Mouse (Mus musculus) CH12.LX (cell line): ENCODE measurements at regions not wholly inside any gene's neighbourhood (a gene's known extent, or its start where the extent isn't known, plus 50 kb on each side); places are given as distances from the start of the nearest gene placed in this dataset.

Experiments
- DNase-seq: peaks from one replicate; pipeline ENCODE4 v3.0.0-alpha.2; 2013; ENCODE audit errors: extremely low read depth
- H3K27ac ChIP-seq: 2 replicates; pipeline ENCODE4 v1.5.1; 2012; ENCODE audit warnings: low read depth, mild to moderate bottlenecking, control low read depth, moderate library complexity; ENCODE audit not compliant: insufficient read depth
- H3K27me3 ChIP-seq: replicated peaks from 2 replicates; pipeline ENCODE3; 2012; ENCODE audit warnings: inconsistent platforms
- H3K36me3 ChIP-seq, 2 experiments: replicated peaks in 1 of 2; 2 replicates each; pipeline versions ENCODE3 to v1.6.1; 2012; ENCODE audit warnings: inconsistent platforms in 1 of 2, low read length in 1 of 2, mild to moderate bottlenecking in 1 of 2, mixed read lengths in 1 of 2, moderate library complexity in 1 of 2; ENCODE audit not compliant: control insufficient read depth in 1 of 2, insufficient read depth in 1 of 2
- H3K4me1 ChIP-seq, 2 experiments: 2 replicates each; pipeline ENCODE4 v1.6.1; 2012; ENCODE audit warnings: inconsistent platforms in 1 of 2, moderate library complexity in 1 of 2; ENCODE audit not compliant: insufficient read depth in 2 of 2, control insufficient read depth in 1 of 2
- H3K4me2 ChIP-seq: 2 replicates; pipeline ENCODE4 v1.6.1; 2012; ENCODE audit warnings: low read depth, mild to moderate bottlenecking, control low read depth; ENCODE audit not compliant: poor library complexity, insufficient read depth, severe bottlenecking
- H3K4me3 ChIP-seq, 3 experiments: fragments of 150-350 bp in 1 of 3; sonication (generic) in 1 of 3; replicated peaks in 1 of 3; 2 replicates each; pipeline versions ENCODE3 to v1.5.1; 2011 to 2012; ENCODE audit warnings: low read depth in 2 of 3, low read length in 2 of 3, mild to moderate bottlenecking in 2 of 3, moderate library complexity in 2 of 3, control low read depth in 1 of 3, improper control_type of control experiment in 1 of 3, inconsistent platforms in 1 of 3, mixed read lengths in 1 of 3; ENCODE audit not compliant: poor library complexity in 1 of 3
- H3K79me2 ChIP-seq: replicated peaks from 2 replicates; pipeline ENCODE4 v1.6.1; 2012; ENCODE audit warnings: mild to moderate bottlenecking, moderate library complexity; ENCODE audit not compliant: control insufficient read depth, poor library complexity, insufficient read depth, severe bottlenecking; ENCODE audit errors: extremely low read depth
- H3K9ac ChIP-seq: 2 replicates; pipeline ENCODE4 v1.6.1; 2012; ENCODE audit warnings: low read depth, mild to moderate bottlenecking, control low read depth, moderate library complexity; ENCODE audit not compliant: insufficient read depth
- H3K9me3 ChIP-seq: replicated peaks from 2 replicates; pipeline ENCODE3; 2012; ENCODE audit warnings: low read length, inconsistent platforms, mixed read lengths
- CHD2 ChIP-seq: IDR thresholded peaks from 2 replicates; pipeline ENCODE4 v1.6.1; 2011; ENCODE audit warnings: low read length, improper control_type of control experiment
- CTCF ChIP-seq, 2 experiments: IDR thresholded peaks in 1 of 2; conservative IDR thresholded peaks in 1 of 2; 2 replicates each; pipeline ENCODE4 v1.5.1; 2011 to 2012; ENCODE audit warnings: low read depth in 2 of 2, low read length in 2 of 2, improper control_type of control experiment in 1 of 2, inconsistent platforms in 1 of 2, mild to moderate bottlenecking in 1 of 2, moderate library complexity in 1 of 2
- E2F4 ChIP-seq: IDR thresholded peaks from 2 replicates; pipeline ENCODE4 v1.6.1; 2011; ENCODE audit warnings: low read depth, low read length, improper control_type of control experiment; ENCODE audit not compliant: insufficient replicate concordance
- ETS1 ChIP-seq: conservative IDR thresholded peaks from 2 replicates; pipeline ENCODE4 v1.6.1; 2012; ENCODE audit warnings: low read depth, mild to moderate bottlenecking, inconsistent platforms, low read length, improper control_type of control experiment, moderate library complexity
- GABPA ChIP-seq: IDR thresholded peaks from 2 replicates; pipeline ENCODE4 v1.6.1; 2012; ENCODE audit warnings: low read depth, low read length, improper control_type of control experiment, inconsistent platforms; ENCODE audit not compliant: insufficient replicate concordance
- IRF4 ChIP-seq: IDR thresholded peaks from 2 replicates; pipeline ENCODE4 v1.6.1; 2014; ENCODE audit warnings: low read depth, mild to moderate bottlenecking, inconsistent platforms, low read length, improper control_type of control experiment
- MAFK ChIP-seq: IDR thresholded peaks from 2 replicates; pipeline ENCODE4 v1.6.1; 2011; ENCODE audit warnings: low read length, improper control_type of control experiment; ENCODE audit not compliant: insufficient replicate concordance
- MAZ ChIP-seq: IDR thresholded peaks from 2 replicates; pipeline ENCODE4 v1.6.1; 2012; ENCODE audit warnings: low read depth, mild to moderate bottlenecking, inconsistent platforms, low read length, improper control_type of control experiment, moderate library complexity
- MEF2A ChIP-seq: IDR thresholded peaks from 2 replicates; pipeline ENCODE4 v1.6.1; 2014; ENCODE audit warnings: low read depth, mild to moderate bottlenecking, inconsistent platforms, low read length, improper control_type of control experiment, borderline replicate concordance
- NELFE ChIP-seq: IDR thresholded peaks from 2 replicates; pipeline ENCODE4 v1.6.1; 2011; ENCODE audit warnings: low read depth, low read length, improper control_type of control experiment
- PAX5 ChIP-seq: IDR thresholded peaks from 2 replicates; pipeline ENCODE4 v1.6.1; 2012; ENCODE audit warnings: low read length, inconsistent platforms, mixed read lengths
- RAD21 ChIP-seq: IDR thresholded peaks from 2 replicates; pipeline ENCODE4 v1.6.1; 2011; ENCODE audit warnings: low read depth, mild to moderate bottlenecking, low read length, improper control_type of control experiment, moderate library complexity
- RCOR1 ChIP-seq: conservative IDR thresholded peaks from 2 replicates; pipeline ENCODE4 v1.6.1; 2012; ENCODE audit warnings: low read depth, mild to moderate bottlenecking, inconsistent platforms, low read length, improper control_type of control experiment
- SIN3A ChIP-seq: IDR thresholded peaks from 2 replicates; pipeline ENCODE4 v1.6.1; 2012; ENCODE audit warnings: low read length, improper control_type of control experiment, inconsistent platforms
- SMC3 ChIP-seq: IDR thresholded peaks from 2 replicates; pipeline ENCODE4 v1.6.1; 2011; ENCODE audit warnings: low read depth, low read length, improper control_type of control experiment
- TCF12 ChIP-seq: IDR thresholded peaks from 2 replicates; pipeline ENCODE4 v1.6.1; 2014; ENCODE audit warnings: low read depth, mild to moderate bottlenecking, inconsistent platforms, low read length, improper control_type of control experiment
- UBTF ChIP-seq: IDR thresholded peaks from 2 replicates; pipeline ENCODE4 v1.6.1; 2012; ENCODE audit warnings: low read depth, mild to moderate bottlenecking, inconsistent platforms, low read length, improper control_type of control experiment, moderate library complexity
- USF1 ChIP-seq: IDR thresholded peaks from 2 replicates; pipeline ENCODE4 v1.6.1; 2014; ENCODE audit warnings: low read depth, mild to moderate bottlenecking, inconsistent platforms, low read length, improper control_type of control experiment
- USF2 ChIP-seq: conservative IDR thresholded peaks from 2 replicates; pipeline ENCODE4 v1.6.1; 2011; ENCODE audit warnings: low read depth, low read length, improper control_type of control experiment
- ZC3H11A ChIP-seq: IDR thresholded peaks from 2 replicates; pipeline ENCODE4 v1.6.1; 2012; ENCODE audit warnings: low read depth, mild to moderate bottlenecking, inconsistent platforms, low read length, improper control_type of control experiment
- dilution Hi-C: fragments of 300-500 bp; cut with MboI; formaldehyde crosslinking; loops from 2 replicates; pipeline ENCODE4 v1.14.3; 2020; ENCODE audit warnings: low sequenced_read_pairs; ENCODE audit not compliant: extremely low pct_unique_long_range_greater_than_20kb, extremely low pct_ligation_motif_present
- in situ Hi-C: fragments of 300-500 bp; cut with MboI; formaldehyde crosslinking; loops from 3 replicates; pipeline ENCODE4 v1.14.3; 2019; ENCODE audit warnings: low sequenced_read_pairs, low pct_ligation_motif_present, low pct_unique_long_range_greater_than_20kb, mixed read lengths

DNA sequence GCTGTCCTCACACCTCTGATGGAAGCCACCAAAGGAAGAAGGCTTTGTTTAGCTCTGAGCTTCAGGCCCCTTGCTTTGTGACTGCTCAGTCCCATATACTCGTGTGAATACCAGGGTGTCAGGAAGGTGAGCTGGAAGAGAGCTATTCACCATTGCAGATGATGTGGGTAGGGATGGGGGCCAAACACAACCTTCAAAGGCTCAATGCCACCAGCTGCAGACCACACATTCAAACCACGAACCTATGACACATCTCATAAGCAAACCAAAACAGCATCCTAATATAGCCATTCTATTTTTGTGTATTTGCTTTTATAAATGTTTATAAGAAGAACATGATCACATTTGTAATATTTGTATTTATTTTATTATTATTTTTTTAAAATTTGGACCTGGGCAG lies 183.3 kb upstream of the Irx5 start:
- H3K9ac ChIP-seq = no peak overlapping the region
- peaks cover 69% of the 10 kb centered on the region for H3K9me3 ChIP-seq
- H3K4me3 ChIP-seq = no peak overlapping the region
- H3K4me1 ChIP-seq = no peaks in the 10 kb centered on the region
- H3K27ac ChIP-seq = no peak overlapping the region
- H3K79me2 ChIP-seq = no peaks in the 10 kb centered on the region
- TF ChIP-seq IRF4 (no peak), SIN3A (no peak), USF2 (no peak), MAFK (no peak), E2F4 (no peak), MAZ (no peak), ZC3H11A (no peak), USF1 (no peak), RAD21 (no peak)
- TF ChIP-seq, all 38 proteins: peak for 0
- Histone ChIP-seq H3K27me3 (no peaks in the 10 kb centered on the region), H3K36me3 (no peaks in the 10 kb centered on the region), H3K4me2 (no peak overlapping the region)
- DNase-seq = no peak
- dilution Hi-C loops (no loop called here), in situ Hi-C loops (no loop called here)

DNA sequence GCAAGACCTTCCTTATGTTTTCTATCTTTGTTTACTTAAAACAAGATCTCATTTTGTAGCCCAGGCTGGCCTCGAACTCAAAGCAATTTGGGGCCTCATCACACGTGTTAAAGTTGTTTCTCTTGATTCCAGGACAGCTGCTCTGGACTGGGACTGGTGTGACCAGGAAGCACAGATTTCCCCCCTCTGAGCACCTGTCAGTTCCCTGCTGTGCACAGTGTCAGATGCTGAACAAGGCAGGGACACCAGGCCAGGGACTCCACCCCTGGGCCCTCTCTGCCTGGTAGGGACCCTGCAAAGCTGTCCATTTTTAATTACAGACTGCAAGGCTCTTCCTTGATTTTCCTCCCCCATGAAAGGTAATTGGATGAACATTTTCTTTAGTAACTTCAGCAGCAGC lies 185.8 kb upstream of the Irx5 start:
- Histone ChIP-seq H3K9me3 (peaks cover 75% of the 10 kb centered on the region), H3K4me3 (no peak overlapping the region), H3K4me2 (no peak overlapping the region), H3K4me1 (no peaks in the 10 kb centered on the region), H3K36me3 (no peaks in the 10 kb centered on the region), H3K9ac (no peak overlapping the region), H3K27me3 (no peaks in the 10 kb centered on the region), H3K79me2 (no peaks in the 10 kb centered on the region), H3K27ac (no peak overlapping the region)
- TF ChIP-seq CHD2 = no peak
- TF ChIP-seq IRF4 = no peak
- TF ChIP-seq ZC3H11A = no peak
- no peak for TF ChIP-seq RCOR1
- TF ChIP-seq NELFE = no peak
- TF ChIP-seq SMC3 = no peak
- no peak for TF ChIP-seq TCF12
- TF ChIP-seq CTCF (conservative IDR thresholded peaks at IDR 0.05 in 1 of 2, IDR thresholded peaks at IDR 0.05 in 1 of 2; ENCODE audit: low read depth in 2 of 2, low read length in 2 of 2) = no peak
- no peak for TF ChIP-seq PAX5
- no peak for TF ChIP-seq MAZ
- no peak for TF ChIP-seq RAD21
- TF ChIP-seq GABPA = no peak
- no peak for TF ChIP-seq E2F4
- TF ChIP-seq ETS1 = no peak
- TF ChIP-seq MEF2A = no peak
- no peak for TF ChIP-seq USF1
- no peak for TF ChIP-seq UBTF
- TF ChIP-seq SIN3A = no peak
- in situ Hi-C loops = no loop called here
- DNase-seq = no peak
- dilution Hi-C loops = no loop called here
